Mouse (Mus musculus): ENCODE data around the gene 4931428L18Rik. TPM values are rescaled to one million over a fixed set of nuclear protein-coding genes. Genes with fewer than 3 reads are reported as not detected.

Gene 4931428L18Rik
- polyA plus RNA-seq, 1 experiment from 2014 or later, result not detected

DNA sequence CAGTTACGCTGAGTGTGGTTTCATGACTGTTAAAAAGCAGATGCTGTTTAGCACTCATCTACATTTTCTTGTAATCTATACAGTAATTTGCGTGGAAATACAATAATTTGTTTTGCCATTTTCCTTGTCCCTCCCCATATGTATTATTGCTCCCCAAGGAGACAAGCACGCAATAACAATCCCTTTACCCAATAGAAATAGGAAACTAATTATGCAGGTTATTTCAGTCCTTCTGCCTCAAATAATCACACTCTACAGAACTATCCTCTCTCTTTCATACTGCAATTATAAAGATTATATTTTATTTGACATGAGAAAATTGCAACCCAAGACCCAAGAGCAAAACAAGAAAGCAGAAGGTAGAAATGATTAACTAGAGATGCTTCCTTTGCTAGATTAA, 25.5 kb downstream of the 4931428L18Rik start:
- no peak overlapping the region for H3K27ac ChIP-seq (ENCODE audit: low read length)
- no peaks in the 10 kb centered on the region for H3K4me1 ChIP-seq (ENCODE audit: control insufficient read depth, low read depth, low read length)
- H3K9me3 ChIP-seq (replicated peaks; ENCODE audit: control insufficient read depth, low read length), result no peaks in the 10 kb centered on the region
- H3K4me2 ChIP-seq (ENCODE audit: low read depth, low read length), result no peak overlapping the region
- H3K36me3 ChIP-seq (ENCODE audit: control insufficient read depth, insufficient read depth), result no peaks in the 10 kb centered on the region
- no peak overlapping the region for H3K9ac ChIP-seq (ENCODE audit: low read depth, low read length)
- no peak for ATAC-seq (ENCODE audit: low read depth)
- no peaks in the 10 kb centered on the region for H3K27me3 ChIP-seq (ENCODE audit: control insufficient read depth, insufficient read depth, low read depth, low read length)
- 68% methylated on average over 3 of the region's 3 CpGs for WGBS (ENCODE audit: insufficient replicate concordance)
- H3K4me3 ChIP-seq (ENCODE audit: low read depth, low read length), result no peak overlapping the region

DNA sequence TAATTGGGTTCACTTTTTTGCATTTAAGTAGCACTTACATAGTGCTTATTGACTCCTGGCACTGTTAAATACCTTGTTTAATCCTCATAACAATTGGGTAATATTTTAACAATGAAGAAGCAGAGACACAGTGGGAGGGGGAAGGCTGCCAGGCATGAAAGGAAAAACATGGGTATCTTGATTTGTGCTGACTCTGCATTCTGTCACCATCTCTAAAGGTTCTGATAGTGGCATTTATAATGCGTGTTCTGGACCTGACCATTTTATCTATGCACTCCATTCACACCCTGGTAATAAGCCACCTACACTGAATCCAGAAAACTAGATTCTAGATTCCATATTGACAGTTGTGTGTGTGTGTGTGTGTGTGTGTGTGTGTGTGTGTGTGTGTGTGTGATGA, 26.9 kb downstream of the 4931428L18Rik start:
- no peaks in the 10 kb centered on the region for H3K36me3 ChIP-seq (ENCODE audit: control insufficient read depth, insufficient read depth)
- H3K27me3 ChIP-seq (ENCODE audit: control insufficient read depth, insufficient read depth, low read depth, low read length), result no peaks in the 10 kb centered on the region
- WGBS (ENCODE audit: insufficient replicate concordance), result 56% methylated on average over 1 of the region's 1 CpGs
- no peaks in the 10 kb centered on the region for H3K4me1 ChIP-seq (ENCODE audit: control insufficient read depth, low read depth, low read length)
- no peak overlapping the region for H3K27ac ChIP-seq (ENCODE audit: low read length)
- no peaks in the 10 kb centered on the region for H3K9me3 ChIP-seq (replicated peaks; ENCODE audit: control insufficient read depth, low read length)
- H3K4me3 ChIP-seq (ENCODE audit: low read depth, low read length), result no peak overlapping the region
- H3K9ac ChIP-seq (ENCODE audit: low read depth, low read length), result no peak overlapping the region
- no peak for ATAC-seq (ENCODE audit: low read depth)
- no peak overlapping the region for H3K4me2 ChIP-seq (ENCODE audit: low read depth, low read length)

DNA sequence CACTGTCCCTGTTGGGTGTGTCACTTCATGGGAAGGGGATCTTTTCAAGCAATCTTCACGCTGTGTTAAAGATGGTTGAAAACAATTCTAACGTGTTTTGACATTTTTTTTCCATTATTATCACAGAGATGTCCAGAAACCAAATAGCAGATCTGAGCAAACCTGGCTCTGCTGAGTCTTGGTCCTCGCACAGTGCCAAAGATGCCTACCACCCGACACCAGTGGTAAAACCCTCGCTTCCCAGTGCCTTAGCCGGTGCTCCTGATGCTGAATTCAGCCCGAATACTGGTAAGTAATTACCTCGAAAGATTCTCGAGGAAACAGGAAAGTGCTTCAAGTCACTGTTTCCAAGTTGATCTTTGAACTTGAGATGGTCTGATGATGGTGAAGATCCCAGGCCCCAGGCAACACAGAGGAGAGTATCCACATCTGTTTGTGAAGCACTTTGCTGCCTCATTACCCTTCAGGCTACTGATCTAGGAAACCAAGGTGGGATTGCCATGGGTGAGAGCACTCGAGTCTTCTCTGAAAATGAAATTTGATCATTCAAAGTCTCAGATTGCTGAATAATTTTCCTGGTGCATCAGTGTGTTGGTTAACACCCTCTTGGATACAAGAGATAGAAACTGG, 32.1 kb downstream of the 4931428L18Rik start:
- Histone ChIP-seq H3K27me3 (ENCODE audit: control insufficient read depth, insufficient read depth, low read depth, low read length) (no peaks in the 10 kb centered on the region), H3K27ac (ENCODE audit: low read length) (no peak overlapping the region), H3K4me3 (ENCODE audit: low read depth, low read length) (no peak overlapping the region), H3K4me1 (ENCODE audit: control insufficient read depth, low read depth, low read length) (no peaks in the 10 kb centered on the region), H3K9me3 (replicated peaks; ENCODE audit: control insufficient read depth, low read length) (no peaks in the 10 kb centered on the region), H3K9ac (ENCODE audit: low read depth, low read length) (no peak overlapping the region), H3K36me3 (ENCODE audit: control insufficient read depth, insufficient read depth) (no peaks in the 10 kb centered on the region), H3K4me2 (ENCODE audit: low read depth, low read length) (no peak overlapping the region)
- 61% methylated on average over 10 of the region's 10 CpGs for WGBS (ENCODE audit: insufficient replicate concordance)
- no peak for ATAC-seq (ENCODE audit: low read depth)

DNA sequence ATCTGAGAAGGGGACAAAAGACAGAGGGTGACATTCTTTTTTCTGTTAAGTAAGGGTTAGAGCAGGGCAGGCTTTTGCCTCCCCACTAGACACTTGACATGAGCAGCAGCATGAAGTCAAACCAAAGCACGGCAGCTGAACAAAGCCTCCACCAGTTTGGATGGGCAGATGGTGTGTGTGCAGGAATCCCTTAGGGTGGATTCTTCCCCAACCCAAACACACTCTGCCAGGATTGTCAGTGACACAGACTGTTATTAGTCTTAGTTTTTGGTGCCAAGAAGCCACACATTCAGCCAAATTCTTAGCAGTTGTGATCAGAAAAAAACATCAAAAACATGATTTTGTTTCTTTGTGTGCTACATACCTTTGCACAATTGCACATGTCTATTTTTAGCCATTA, 44.2 kb downstream of the 4931428L18Rik start:
- H3K36me3 ChIP-seq (ENCODE audit: control insufficient read depth, insufficient read depth), result no peaks in the 10 kb centered on the region
- H3K27ac ChIP-seq (ENCODE audit: low read length), result no peak overlapping the region
- 59% methylated on average over 1 of the region's 1 CpGs for WGBS (ENCODE audit: insufficient replicate concordance)
- ATAC-seq (ENCODE audit: low read depth), result no peak
- H3K9me3 ChIP-seq (replicated peaks; ENCODE audit: control insufficient read depth, low read length), result no peaks in the 10 kb centered on the region
- no peak overlapping the region for H3K4me2 ChIP-seq (ENCODE audit: low read depth, low read length)
- no peaks in the 10 kb centered on the region for H3K4me1 ChIP-seq (ENCODE audit: control insufficient read depth, low read depth, low read length)
- H3K27me3 ChIP-seq (ENCODE audit: control insufficient read depth, insufficient read depth, low read depth, low read length), result no peaks in the 10 kb centered on the region
- no peak overlapping the region for H3K9ac ChIP-seq (ENCODE audit: low read depth, low read length)
- no peak overlapping the region for H3K4me3 ChIP-seq (ENCODE audit: low read depth, low read length)

DNA sequence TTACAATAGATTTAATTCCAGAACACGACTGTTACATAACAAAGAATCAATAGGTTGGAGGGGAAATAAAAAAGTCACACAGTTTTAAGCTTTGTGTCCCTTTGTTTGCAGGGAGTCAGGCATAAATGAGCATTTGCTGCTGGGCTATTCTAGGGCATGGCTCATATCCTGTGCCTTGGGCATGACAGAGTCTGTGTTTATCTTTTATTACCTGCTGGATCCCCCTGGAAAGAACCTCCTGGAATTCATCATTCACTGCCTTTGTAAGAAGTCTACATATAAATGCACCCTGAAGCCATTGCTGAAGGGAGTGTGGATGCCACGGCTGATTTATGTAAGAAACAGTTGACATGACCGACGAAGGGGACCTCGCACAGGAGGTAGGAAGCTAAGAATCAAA, 46.4 kb downstream of the 4931428L18Rik start, which contains the start of gene Lgsn:
Gene Lgsn, plus strand, starts transcription at position 301 of the 400 bp plus-strand sequence.
- Histone ChIP-seq H3K27me3 (ENCODE audit: control insufficient read depth, insufficient read depth, low read depth, low read length) (no peaks in the 10 kb centered on the region), H3K9me3 (replicated peaks; ENCODE audit: control insufficient read depth, low read length) (no peaks in the 10 kb centered on the region), H3K9ac (ENCODE audit: low read depth, low read length) (no peak within 1 kb of the TSS), H3K36me3 (ENCODE audit: control insufficient read depth, insufficient read depth) (no peaks in the 10 kb centered on the region), H3K4me2 (ENCODE audit: low read depth, low read length) (no peak within 1 kb of the TSS), H3K4me3 (ENCODE audit: low read depth, low read length) (no peak within 1 kb of the TSS), H3K4me1 (ENCODE audit: control insufficient read depth, low read depth, low read length) (no peaks in the 10 kb centered on the region), H3K27ac (ENCODE audit: low read length) (no peak within 1 kb of the TSS)
- WGBS (ENCODE audit: insufficient replicate concordance), result 44% methylated on average over 5 of the region's 5 CpGs
- ATAC-seq (ENCODE audit: low read depth), result no peak

DNA sequence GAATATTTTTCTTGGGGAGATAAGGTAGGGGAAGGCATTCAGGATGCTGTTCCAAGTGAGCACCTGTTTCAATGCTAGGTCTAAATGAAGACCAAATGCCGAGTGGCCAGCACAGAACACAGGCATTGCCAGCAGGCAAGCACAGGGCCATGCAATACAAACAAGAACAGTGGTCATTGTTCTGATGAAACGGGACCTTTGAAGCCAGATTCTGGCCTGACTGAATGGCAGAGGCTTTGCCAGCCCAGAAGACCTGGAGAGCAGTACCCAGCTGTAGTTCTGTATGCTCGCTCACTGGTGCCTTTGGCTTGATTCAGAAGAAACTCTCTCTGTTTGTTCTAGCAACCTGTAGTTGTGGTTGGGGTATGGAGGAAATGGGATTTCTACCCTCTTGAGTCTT, 47.1 kb downstream of the 4931428L18Rik start:
- no peaks in the 10 kb centered on the region for H3K9me3 ChIP-seq (replicated peaks; ENCODE audit: control insufficient read depth, low read length)
- 46% methylated on average over 3 of the region's 3 CpGs for WGBS (ENCODE audit: insufficient replicate concordance)
- no peak overlapping the region for H3K27ac ChIP-seq (ENCODE audit: low read length)
- no peak overlapping the region for H3K4me2 ChIP-seq (ENCODE audit: low read depth, low read length)
- no peaks in the 10 kb centered on the region for H3K27me3 ChIP-seq (ENCODE audit: control insufficient read depth, insufficient read depth, low read depth, low read length)
- no peak for ATAC-seq (ENCODE audit: low read depth)
- H3K4me3 ChIP-seq (ENCODE audit: low read depth, low read length), result no peak overlapping the region
- H3K4me1 ChIP-seq (ENCODE audit: control insufficient read depth, low read depth, low read length), result no peaks in the 10 kb centered on the region
- H3K9ac ChIP-seq (ENCODE audit: low read depth, low read length), result no peak overlapping the region
- no peaks in the 10 kb centered on the region for H3K36me3 ChIP-seq (ENCODE audit: control insufficient read depth, insufficient read depth)

DNA sequence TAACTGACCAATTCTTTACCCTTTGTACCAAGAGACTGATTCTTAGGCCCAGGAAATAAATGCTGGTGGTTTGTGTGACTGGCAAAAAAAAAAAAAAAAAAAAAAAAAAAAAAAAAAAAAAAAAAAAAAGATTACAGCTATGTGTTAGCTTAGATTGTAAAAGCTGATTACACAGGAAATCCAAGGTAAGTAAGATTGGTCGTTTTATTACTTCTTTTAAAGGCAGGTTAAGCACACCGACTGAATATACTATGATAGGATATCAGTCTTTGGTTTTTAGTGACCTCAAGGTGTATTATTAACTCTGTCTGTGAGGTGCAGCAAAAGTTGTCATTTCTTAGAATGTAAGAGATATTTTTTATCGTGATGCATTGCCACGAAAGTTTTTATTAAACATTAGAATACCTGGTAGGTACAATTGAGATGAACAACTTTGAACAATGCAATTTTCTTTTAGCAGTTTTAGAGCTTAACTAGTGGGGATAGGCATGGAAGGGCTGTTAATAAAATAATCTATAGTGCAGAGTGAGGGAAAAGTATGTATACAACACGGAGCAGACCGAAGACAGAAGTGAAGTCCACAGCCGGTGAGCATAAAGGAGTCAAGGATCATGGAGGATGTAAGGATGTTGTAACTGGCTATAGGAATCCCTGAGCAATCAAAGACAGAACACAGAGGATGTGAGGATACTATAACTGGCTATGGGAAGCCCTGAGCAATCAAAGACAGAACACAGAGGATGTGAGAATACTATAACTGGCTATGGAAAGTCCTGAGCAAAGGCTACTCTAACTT, 57.0 kb downstream of the 4931428L18Rik start:
- no peak for ATAC-seq (ENCODE audit: low read depth)
- Histone ChIP-seq H3K9me3 (replicated peaks; ENCODE audit: control insufficient read depth, low read length) (no peaks in the 10 kb centered on the region), H3K4me2 (ENCODE audit: low read depth, low read length) (no peak overlapping the region), H3K4me1 (ENCODE audit: control insufficient read depth, low read depth, low read length) (no peaks in the 10 kb centered on the region), H3K4me3 (ENCODE audit: low read depth, low read length) (no peak overlapping the region), H3K27ac (ENCODE audit: low read length) (no peak overlapping the region), H3K27me3 (ENCODE audit: control insufficient read depth, insufficient read depth, low read depth, low read length) (no peaks in the 10 kb centered on the region), H3K9ac (ENCODE audit: low read depth, low read length) (no peak overlapping the region), H3K36me3 (ENCODE audit: control insufficient read depth, insufficient read depth) (no peaks in the 10 kb centered on the region)
- WGBS (ENCODE audit: insufficient replicate concordance), result 75% methylated on average over 7 of the region's 7 CpGs

DNA sequence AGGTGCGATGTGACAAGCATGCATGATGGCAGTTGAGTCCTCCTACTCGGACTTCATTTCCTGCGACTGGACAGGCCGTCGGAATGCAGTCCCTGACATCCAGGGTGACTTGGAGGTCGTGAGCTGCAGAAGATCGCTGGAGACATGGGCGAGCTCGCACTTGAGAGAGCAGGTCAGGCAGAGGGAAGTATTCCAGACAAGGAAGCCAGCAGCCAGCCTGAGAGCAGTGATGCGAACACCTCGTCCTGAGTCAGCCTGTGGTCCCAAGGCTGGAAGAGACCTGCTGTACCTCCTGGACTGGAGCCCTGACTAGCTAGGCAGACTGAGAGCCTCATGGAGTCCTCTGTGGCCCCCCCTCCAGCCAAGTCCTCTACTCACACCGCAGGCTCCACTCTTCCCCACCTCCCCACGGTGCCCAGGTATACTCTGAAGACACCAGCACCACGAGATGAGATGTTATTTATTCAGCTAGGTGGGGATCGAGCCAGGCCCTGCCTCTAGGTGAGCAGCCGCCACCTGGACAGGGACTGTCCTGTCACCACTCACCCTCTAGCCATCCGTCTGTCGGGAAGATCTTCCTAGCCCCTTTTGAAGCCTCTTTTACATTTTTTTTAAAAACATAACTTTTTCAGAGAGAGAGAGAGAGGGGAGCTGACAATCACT, 57.8 kb downstream of the 4931428L18Rik start:
- WGBS (ENCODE audit: insufficient replicate concordance), result 62% methylated on average over 18 of the region's 18 CpGs
- Histone ChIP-seq H3K36me3 (ENCODE audit: control insufficient read depth, insufficient read depth) (no peaks in the 10 kb centered on the region), H3K4me2 (ENCODE audit: low read depth, low read length) (no peak overlapping the region), H3K9ac (ENCODE audit: low read depth, low read length) (no peak overlapping the region), H3K4me1 (ENCODE audit: control insufficient read depth, low read depth, low read length) (no peaks in the 10 kb centered on the region), H3K27ac (ENCODE audit: low read length) (no peak overlapping the region), H3K4me3 (ENCODE audit: low read depth, low read length) (no peak overlapping the region), H3K9me3 (replicated peaks; ENCODE audit: control insufficient read depth, low read length) (no peaks in the 10 kb centered on the region), H3K27me3 (ENCODE audit: control insufficient read depth, insufficient read depth, low read depth, low read length) (no peaks in the 10 kb centered on the region)
- no peak for ATAC-seq (ENCODE audit: low read depth)

DNA sequence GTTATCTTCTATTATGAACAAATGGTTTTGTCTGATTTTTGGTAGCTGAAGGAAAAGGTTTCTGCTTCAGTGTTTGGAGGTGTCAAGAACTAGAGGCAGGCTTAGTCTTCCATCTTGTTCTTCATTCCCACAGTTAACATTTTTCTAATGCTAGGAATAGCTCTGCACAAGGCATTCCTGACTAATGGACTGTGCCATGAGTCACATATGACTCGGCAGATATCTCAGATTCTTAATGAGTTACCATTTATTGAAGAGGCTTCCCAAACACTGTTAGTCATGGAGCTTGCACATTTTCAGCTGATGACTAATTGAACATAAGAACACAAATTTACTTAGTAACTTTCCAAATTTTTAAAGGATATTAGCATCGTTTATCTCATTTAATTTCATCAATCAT, 65.6 kb downstream of the 4931428L18Rik start:
- H3K27ac ChIP-seq (ENCODE audit: low read length), result no peak overlapping the region
- no peaks in the 10 kb centered on the region for H3K9me3 ChIP-seq (replicated peaks; ENCODE audit: control insufficient read depth, low read length)
- no peak for ATAC-seq (ENCODE audit: low read depth)
- WGBS (ENCODE audit: insufficient replicate concordance), result 48% methylated on average over 2 of the region's 2 CpGs
- no peaks in the 10 kb centered on the region for H3K27me3 ChIP-seq (ENCODE audit: control insufficient read depth, insufficient read depth, low read depth, low read length)
- no peak overlapping the region for H3K4me3 ChIP-seq (ENCODE audit: low read depth, low read length)
- no peak overlapping the region for H3K9ac ChIP-seq (ENCODE audit: low read depth, low read length)
- H3K36me3 ChIP-seq (ENCODE audit: control insufficient read depth, insufficient read depth), result no peaks in the 10 kb centered on the region
- H3K4me2 ChIP-seq (ENCODE audit: low read depth, low read length), result no peak overlapping the region
- no peaks in the 10 kb centered on the region for H3K4me1 ChIP-seq (ENCODE audit: control insufficient read depth, low read depth, low read length)

Data from liver, embryonic 16.5 days (tissue).